In the genomic region with DNA sequence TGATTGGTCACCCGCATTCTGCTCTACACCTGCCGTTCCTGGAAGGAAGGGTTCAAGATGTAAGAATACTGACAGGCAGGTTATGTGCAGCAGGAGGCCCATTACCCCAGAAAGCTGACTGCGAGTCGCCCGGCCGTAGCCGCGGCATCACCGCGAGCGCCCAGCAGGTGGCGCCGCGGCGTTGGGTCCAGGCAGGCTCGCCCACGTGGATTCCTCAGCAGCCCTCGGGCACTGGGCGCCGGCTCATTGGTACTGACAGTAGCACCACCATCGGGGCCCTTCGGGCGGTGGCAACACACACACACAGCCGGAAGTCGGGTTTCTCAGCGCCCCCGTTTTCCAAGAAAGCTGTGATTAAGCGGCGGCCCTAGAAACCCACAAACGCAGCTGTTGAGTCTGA, we compare ENCODE assay signal across 8 mouse cellular contexts. TPM values are rescaled to one million over a fixed set of nuclear protein-coding genes. Genes with fewer than 3 reads are reported as not detected.
DNase-seq lines count a peak whose midpoint lies in the region; ATAC-seq and TF ChIP-seq lines count a peak whose summit lies in the region.

No protein-coding gene starts in this region.

- H3K4me2 ChIP-seq in midbrain, postnatal 0 days (ENCODE audit: low read depth, low read length, poor library complexity, severe bottlenecking): peak overlapping the region; percentile 47

- H3K9me3 ChIP-seq in limb, embryonic 10.5 days (replicated peaks): no peaks in the 10 kb centered on the region
- H3K9me3 ChIP-seq in midbrain, postnatal 0 days (ENCODE audit: low read length): no peaks in the 10 kb centered on the region

- peak; percentile 84 for TF ChIP-seq CTCF in cerebellum, adult 2 months (IDR thresholded peaks at IDR 0.05; ENCODE audit: borderline replicate concordance, insufficient read depth, low read depth, low read length)
- peak; percentile 85 for TF ChIP-seq CTCF in midbrain, postnatal 0 days (IDR thresholded peaks at IDR 0.05)

- H3K9ac ChIP-seq in midbrain, postnatal 0 days (replicated peaks; ENCODE audit: low read length, poor library complexity, severe bottlenecking): no peak overlapping the region

- no peak overlapping the region for H3K4me3 ChIP-seq in cerebellum, adult 2 months (replicated peaks; ENCODE audit: insufficient read depth, low read depth, low read length)
- no peak overlapping the region for H3K4me3 ChIP-seq in limb, embryonic 10.5 days
- peak overlapping the region; percentile 17; the same call in 1 of the 2 replicates for H3K4me3 ChIP-seq in midbrain, postnatal 0 days (ENCODE audit: low read depth, low read length)

- 1% methylated on average over 30 of the region's 30 CpGs for WGBS in cerebellum, adult 2 months
- WGBS in limb, embryonic 10.5 days: 2% methylated on average over 30 of the region's 30 CpGs
- WGBS in midbrain, postnatal 0 days: 2% methylated on average over 30 of the region's 30 CpGs

- no peaks in the 10 kb centered on the region for H3K27me3 ChIP-seq in cerebellum, adult 2 months (ENCODE audit: control insufficient read depth, insufficient read depth, low read length)
- H3K27me3 ChIP-seq in limb, embryonic 10.5 days (ENCODE audit: low read depth, poor library complexity, severe bottlenecking): peaks cover 37% of the 10 kb centered on the region
- H3K27me3 ChIP-seq in midbrain, postnatal 0 days (ENCODE audit: insufficient read depth, low read length): peaks cover 10% of the 10 kb centered on the region; the same call in 1 of the 2 replicates
- no peaks in the 10 kb centered on the region; the same call in 1 of the 2 replicates for H3K27me3 ChIP-seq in splenic B cell, adult 2 months (ENCODE audit: control insufficient read depth, insufficient read depth, low read length, poor library complexity, severe bottlenecking)

- TF ChIP-seq POLR2A in cerebellum, adult 2 months (IDR thresholded peaks at IDR 0.05; ENCODE audit: borderline replicate concordance, insufficient read depth, low read length): no peak

- peak; percentile 51 for DNase-seq in ovary, postnatal 14 days (ENCODE audit: low spot score)
- DNase-seq in ovary, postnatal 10 days (ENCODE audit: low spot score): no peak
- DNase-seq in cerebellum, adult 2 months: peak; percentile 85 to 86
- DNase-seq in forelimb bud, embryonic 11.5 days (ENCODE audit: low read depth, low spot score): peak; percentile 71
- peak; percentile 54 for DNase-seq in kidney, adult 11 months
- DNase-seq in limb, embryonic 10.5 days (ENCODE audit: low spot score): peak; percentile 81
- DNase-seq in midbrain, postnatal 0 days (ENCODE audit: low spot score): peak; percentile 82
- DNase-seq in splenic B cell, adult 2 months (ENCODE audit: low read depth, low spot score): peak; percentile 79

- H3K36me3 ChIP-seq in limb, embryonic 10.5 days: no peaks in the 10 kb centered on the region
- no peaks in the 10 kb centered on the region for H3K36me3 ChIP-seq in midbrain, postnatal 0 days (ENCODE audit: insufficient read depth, low read length)
- H3K36me3 ChIP-seq in splenic B cell, adult 2 months (ENCODE audit: control insufficient read depth, insufficient read depth, low read length, poor library complexity, severe bottlenecking): no peaks in the 10 kb centered on the region

- peak; percentile 63 for ATAC-seq in midbrain, postnatal 0 days (ENCODE audit: low FRiP score)

- H3K4me1 ChIP-seq in cerebellum, adult 2 months (ENCODE audit: control insufficient read depth, insufficient read depth, low read length): no peaks in the 10 kb centered on the region; the same call in 1 of the 2 replicates
- H3K4me1 ChIP-seq in limb, embryonic 10.5 days: peaks cover 8% of the 10 kb centered on the region; the same call in 1 of the 2 replicates
- H3K4me1 ChIP-seq in midbrain, postnatal 0 days (ENCODE audit: insufficient read depth, low read length): no peaks in the 10 kb centered on the region

- H3K27ac ChIP-seq in cerebellum, adult 2 months (ENCODE audit: insufficient read depth, low read length): no peak overlapping the region
- no peak overlapping the region for H3K27ac ChIP-seq in limb, embryonic 10.5 days
- no peak overlapping the region for H3K27ac ChIP-seq in midbrain, postnatal 0 days (ENCODE audit: low read depth, low read length)

RNA-seq across cellular contexts. Expression of a gene that starts 14.7 kb away (rescaled TPM):
- 20.4 and 22.1 TPM in 2 replicates for polyA plus RNA-seq in cerebellum, adult 2 months (2012; rRNA removed)
- 4.0 and 4.2 TPM in 2 replicates for polyA plus RNA-seq in limb, embryonic 10.5 days (2016; fragmentation: Nextera tagmentation; extraction: Ambion mirVana)
- 44.8 and 47.5 TPM in 2 replicates for total RNA-seq in midbrain, postnatal 0 days (2014; rRNA removed)
- 22.1 and 24.8 TPM in 2 replicates for polyA plus RNA-seq in midbrain, postnatal 0 days (2015; fragmentation: Nextera tagmentation; extraction: Ambion mirVana)

RNA-seq across cellular contexts. Expression of a gene that starts 24.1 kb away (rescaled TPM):
- 21.9 and 23.8 TPM in 2 replicates for polyA plus RNA-seq in cerebellum, adult 2 months (2012; rRNA removed)
- polyA plus RNA-seq in limb, embryonic 10.5 days (2016; fragmentation: Nextera tagmentation; extraction: Ambion mirVana): 18.3 and 18.4 TPM in 2 replicates
- 11.5 and 14.7 TPM in 2 replicates for total RNA-seq in midbrain, postnatal 0 days (2014; rRNA removed)
- polyA plus RNA-seq in midbrain, postnatal 0 days (2015; fragmentation: Nextera tagmentation; extraction: Ambion mirVana): 16.5 and 16.8 TPM in 2 replicates

RNA-seq across cellular contexts. Expression of a gene that starts 26.3 kb away (rescaled TPM):
- polyA plus RNA-seq in cerebellum, adult 2 months (2012; rRNA removed): 0.57 and 0.73 TPM in 2 replicates
- 2.1 and 4.2 TPM in 2 replicates for polyA plus RNA-seq in limb, embryonic 10.5 days (2016; fragmentation: Nextera tagmentation; extraction: Ambion mirVana)
- 0.05 and 0.19 TPM in 2 replicates for total RNA-seq in midbrain, postnatal 0 days (2014; rRNA removed)
- not detected in 2 replicates for polyA plus RNA-seq in midbrain, postnatal 0 days (2015; fragmentation: Nextera tagmentation; extraction: Ambion mirVana)

RNA-seq across cellular contexts. Expression of a gene that starts 33.2 kb away (rescaled TPM):
- polyA plus RNA-seq in cerebellum, adult 2 months (2012; rRNA removed): 63.4 and 63.8 TPM in 2 replicates
- polyA plus RNA-seq in limb, embryonic 10.5 days (2016; fragmentation: Nextera tagmentation; extraction: Ambion mirVana): 52.9 and 92.3 TPM in 2 replicates
- total RNA-seq in midbrain, postnatal 0 days (2014; rRNA removed): 7.3 and 14.1 TPM in 2 replicates
- 11.7 and 13.6 TPM in 2 replicates for polyA plus RNA-seq in midbrain, postnatal 0 days (2015; fragmentation: Nextera tagmentation; extraction: Ambion mirVana)

RNA-seq across cellular contexts. Expression of a gene that starts 39.3 kb away (rescaled TPM):
- 197 and 214 TPM in 2 replicates for polyA plus RNA-seq in cerebellum, adult 2 months (2012; rRNA removed)
- polyA plus RNA-seq in limb, embryonic 10.5 days (2016; fragmentation: Nextera tagmentation; extraction: Ambion mirVana): 93.3 and 107 TPM in 2 replicates
- 76.1 and 121 TPM in 2 replicates for total RNA-seq in midbrain, postnatal 0 days (2014; rRNA removed)
- 129 and 140 TPM in 2 replicates for polyA plus RNA-seq in midbrain, postnatal 0 days (2015; fragmentation: Nextera tagmentation; extraction: Ambion mirVana)
